In the genomic region with DNA sequence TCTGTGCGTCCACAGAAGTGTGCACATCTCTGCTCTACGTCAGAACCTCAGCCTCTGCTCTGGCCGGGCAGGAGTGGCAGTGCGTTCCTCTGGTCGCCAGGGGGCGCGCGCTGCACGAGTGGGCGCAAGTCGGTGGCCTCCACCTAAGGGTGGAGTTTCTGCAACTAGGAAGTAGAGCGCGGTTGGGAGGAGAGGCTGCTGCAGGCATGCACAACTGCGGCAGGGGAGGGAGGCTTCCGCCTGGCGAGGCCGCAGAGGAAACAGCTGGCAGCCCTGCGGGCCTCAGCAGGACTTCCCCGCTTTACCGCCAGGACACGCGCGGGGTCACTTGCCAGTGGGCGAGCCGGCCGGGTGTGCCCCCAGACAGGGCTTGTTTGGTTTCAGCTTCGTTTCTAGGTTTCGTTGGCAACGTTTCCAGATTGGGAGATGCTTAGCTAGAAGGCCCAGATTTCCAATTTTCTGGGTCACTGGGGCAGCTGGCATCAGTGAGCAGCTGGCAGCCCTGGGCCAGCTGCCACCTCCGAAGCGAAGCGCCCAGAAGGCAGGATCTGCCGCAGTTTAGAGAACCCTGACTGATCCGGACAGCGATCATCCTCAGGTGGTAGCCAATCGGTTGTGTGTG, we compare ENCODE assay signal across 8 mouse cellular contexts. TPM values are rescaled to one million over a fixed set of nuclear protein-coding genes. Genes with fewer than 3 reads are reported as not detected.
DNase-seq lines count a peak whose midpoint lies in the region; ATAC-seq and TF ChIP-seq lines count a peak whose summit lies in the region.

No protein-coding gene starts in this region.

- H3K9ac ChIP-seq in heart, embryonic 11.5 days (ENCODE audit: low read depth, low read length): peak overlapping the region; percentile 73
- peak overlapping the region; percentile 72 for H3K9ac ChIP-seq in kidney, embryonic 16.5 days (replicated peaks; ENCODE audit: low read length)

- ATAC-seq in erythroblast, adult 5-6 weeks (replicated peaks; ENCODE audit: low FRiP score, poor library complexity, severe bottlenecking): peak; percentile 98
- ATAC-seq in heart, embryonic 11.5 days (replicated peaks; ENCODE audit: insufficient number of reproducible peaks, low FRiP score, low TSS enrichment): peak; percentile 88
- peak; percentile 94 for ATAC-seq in kidney, embryonic 16.5 days (ENCODE audit: low FRiP score, low TSS enrichment)

- peaks cover 2% of the 10 kb centered on the region for H3K36me3 ChIP-seq in heart, embryonic 11.5 days (ENCODE audit: control insufficient read depth, insufficient read depth, low read length)
- H3K36me3 ChIP-seq in kidney, embryonic 16.5 days (ENCODE audit: insufficient read depth, low read length): peaks cover 23% of the 10 kb centered on the region

- H3K4me1 ChIP-seq in heart, embryonic 11.5 days (ENCODE audit: control insufficient read depth, insufficient read depth, low read length): no peaks in the 10 kb centered on the region; the same call in 1 of the 2 replicates
- no peaks in the 10 kb centered on the region for H3K4me1 ChIP-seq in kidney, embryonic 16.5 days (ENCODE audit: insufficient read depth, low read length)

- peak overlapping the region; percentile 64 for H3K4me3 ChIP-seq in heart, embryonic 11.5 days (ENCODE audit: low read depth, low read length)
- H3K4me3 ChIP-seq in kidney, embryonic 16.5 days (ENCODE audit: low read length): peak overlapping the region; percentile 55

- TF ChIP-seq CTCF in brain, embryonic 14.5 days (IDR thresholded peaks at IDR 0.05; ENCODE audit: borderline replicate concordance, extremely low read depth, insufficient read depth, insufficient read length): peak; percentile 97

- peak; percentile 95 for DNase-seq in CD4-positive helper T cell, adult 2 months (ENCODE audit: low read depth, low spot score)
- DNase-seq in brain, embryonic 14.5 days (ENCODE audit: low read depth): peak; percentile 94
- DNase-seq in liver: peak; percentile 92
- peak; percentile 96 to 97 for DNase-seq in monocyte, adult 2 months (ENCODE audit: low read depth in 1 of 2, low spot score in 2 of 2)
- peak; percentile 88 to 95 for DNase-seq in spleen, postnatal 14 days (ENCODE audit: low spot score in 2 of 2)

- H3K27me3 ChIP-seq in heart, embryonic 11.5 days (ENCODE audit: control insufficient read depth, insufficient read depth, low read length): no peaks in the 10 kb centered on the region
- no peaks in the 10 kb centered on the region for H3K27me3 ChIP-seq in kidney, embryonic 16.5 days (ENCODE audit: insufficient read depth, low read length)

- H3K4me2 ChIP-seq in heart, embryonic 11.5 days: peak overlapping the region; percentile 89
- peak overlapping the region; percentile 78 for H3K4me2 ChIP-seq in kidney, embryonic 16.5 days (replicated peaks; ENCODE audit: low read depth, low read length)

- WGBS in heart, embryonic 11.5 days (ENCODE audit: insufficient replicate concordance): 7% methylated on average over 35 of the region's 36 CpGs
- WGBS in kidney, embryonic 16.5 days: 6% methylated on average over 36 of the region's 36 CpGs

- H3K9me3 ChIP-seq in heart, embryonic 11.5 days (replicated peaks; ENCODE audit: control insufficient read depth, low read length): no peaks in the 10 kb centered on the region
- no peaks in the 10 kb centered on the region for H3K9me3 ChIP-seq in kidney, embryonic 16.5 days (ENCODE audit: low read length)

- H3K27ac ChIP-seq in heart, embryonic 11.5 days (ENCODE audit: low read depth, low read length): no peak overlapping the region
- H3K27ac ChIP-seq in kidney, embryonic 16.5 days (ENCODE audit: low read length): peak overlapping the region; percentile 54

- no peak for TF ChIP-seq POLR2A in brain, embryonic 14.5 days (IDR thresholded peaks at IDR 0.05; ENCODE audit: borderline replicate concordance, extremely low read depth, insufficient read depth, insufficient read length, poor library complexity, severe bottlenecking)

RNA-seq across cellular contexts. Expression of gene Cmtm6, which starts 22.1 kb away (rescaled TPM):
- polyA plus RNA-seq in brain, embryonic 14.5 days (2012; rRNA removed): 14.0 and 14.2 TPM in 2 replicates
- total RNA-seq in erythroblast, adult 5-6 weeks (2015; ENCODE audit: low replicate concordance): 9.6 and 23.0 TPM in 2 replicates
- 17.0 and 24.4 TPM in 2 replicates for total RNA-seq in erythroblast, adult 5-6 weeks (2017; ENCODE audit: low replicate concordance)
- 35.6 and 39.5 TPM in 2 replicates for polyA plus RNA-seq in heart, embryonic 11.5 days (2014; fragmentation: Nextera tagmentation; extraction: Ambion mirVana)
- polyA plus RNA-seq in kidney, embryonic 16.5 days (2015; fragmentation: Nextera tagmentation; extraction: Ambion mirVana): 67.0 and 73.5 TPM in 2 replicates

RNA-seq across cellular contexts. Expression of gene Cmtm7, which starts 28.7 kb away (rescaled TPM):
- polyA plus RNA-seq in brain, embryonic 14.5 days (2012; rRNA removed): 17.5 and 22.9 TPM in 2 replicates
- total RNA-seq in erythroblast, adult 5-6 weeks (2015; ENCODE audit: low replicate concordance): 62.7 and 84.2 TPM in 2 replicates
- 59.2 and 111 TPM in 2 replicates for total RNA-seq in erythroblast, adult 5-6 weeks (2017; ENCODE audit: low replicate concordance)
- polyA plus RNA-seq in heart, embryonic 11.5 days (2014; fragmentation: Nextera tagmentation; extraction: Ambion mirVana): 105 and 121 TPM in 2 replicates
- polyA plus RNA-seq in kidney, embryonic 16.5 days (2015; fragmentation: Nextera tagmentation; extraction: Ambion mirVana): 111 and 117 TPM in 2 replicates
